Mouse (Mus musculus) kidney, postnatal 10 days (tissue): ENCODE data around the gene Samd4.

Experiments used
- DNase-seq: peaks from one replicate; pipeline ENCODE4 v3.0.0; 2021; ENCODE audit warnings: mixed read lengths

Samd4 gene

DNA sequence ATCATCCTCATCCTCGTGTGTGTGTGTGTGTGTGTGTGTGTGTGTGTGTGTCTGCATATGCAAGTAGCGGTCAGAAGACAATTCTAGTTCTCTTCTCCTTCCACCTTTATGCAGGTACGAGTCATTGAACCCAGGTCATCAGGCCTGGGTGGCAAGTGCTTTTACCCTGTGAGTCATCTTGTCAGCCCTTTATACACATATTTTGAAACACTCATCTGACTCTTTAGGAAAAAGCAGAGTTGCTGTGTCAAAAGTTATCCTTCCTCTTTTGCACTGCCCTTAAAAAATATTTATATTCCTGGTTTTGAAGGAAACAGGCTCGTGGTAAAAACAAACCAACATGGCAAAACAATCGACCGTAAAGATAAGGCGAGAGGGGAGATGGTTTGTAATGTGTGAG, 29.8 kb downstream of the Samd4 start:
- DNase-seq, result no peak

DNA sequence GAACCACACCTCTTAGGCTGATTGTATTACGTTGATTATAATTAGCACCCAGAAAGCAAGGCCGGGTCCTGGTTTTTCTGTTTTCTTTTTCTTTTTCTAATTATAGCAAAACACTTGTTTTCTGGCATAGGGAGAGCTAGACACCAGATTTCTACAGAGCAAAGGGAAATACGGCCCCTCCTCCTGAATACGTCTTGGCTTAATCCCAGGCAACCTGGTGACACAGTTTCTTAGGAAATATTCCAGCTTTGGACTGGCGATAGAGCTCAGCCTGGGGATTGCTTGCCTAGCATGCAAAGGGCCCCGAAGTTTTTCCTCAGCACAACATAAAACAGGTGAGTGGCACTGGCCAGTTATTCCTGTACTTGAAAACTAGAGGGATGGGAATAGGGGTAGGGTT, 31.7 kb downstream of the Samd4 start:
- peak; percentile 23 for DNase-seq

DNA sequence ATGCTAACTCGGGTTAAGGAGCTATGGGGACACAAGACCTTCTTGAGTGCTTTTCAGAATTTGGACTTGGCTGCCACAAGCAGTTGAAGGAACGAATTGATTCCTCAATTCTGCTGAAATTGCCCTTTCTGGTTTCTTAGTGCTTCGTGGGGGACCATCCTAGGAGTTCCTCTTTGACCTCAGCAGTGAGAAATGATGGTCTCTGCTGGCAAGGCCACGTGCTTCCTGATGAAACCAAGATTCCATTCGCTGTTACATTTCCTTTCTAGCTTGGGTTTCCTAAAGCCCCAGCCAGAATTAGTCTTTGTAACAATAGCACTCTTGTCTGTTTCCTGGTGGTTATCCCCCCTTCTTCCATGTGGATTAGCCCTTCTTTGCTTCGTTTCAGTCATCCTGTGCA, 32.9 kb downstream of the Samd4 start:
- peak; percentile 24 for DNase-seq

- DNase-seq, result no peak
These were observed 33.9 kb downstream of the Samd4 start for GRCm38 (mm10) chr14:46916581-46916980.

DNA sequence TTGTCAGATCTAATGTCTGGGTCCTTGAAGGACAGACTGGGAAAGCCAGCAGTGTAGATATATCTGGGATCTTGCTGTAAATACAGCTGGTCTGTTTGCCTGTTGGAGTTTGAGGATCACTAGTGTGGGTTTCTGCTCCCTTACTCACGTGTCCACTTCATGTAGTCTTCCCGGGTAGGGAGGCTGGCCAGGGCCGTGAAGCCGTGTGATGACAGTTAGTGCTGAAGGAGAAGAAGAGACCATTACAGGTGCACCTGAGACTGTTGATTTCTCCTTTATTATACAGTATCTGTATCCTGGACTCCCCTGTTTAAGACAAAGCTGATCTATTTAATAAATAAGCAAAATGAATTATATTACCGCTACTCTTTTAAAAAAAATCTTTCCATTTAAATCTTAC, 34.5 kb downstream of the Samd4 start:
- DNase-seq, result no peak

GRCm38 (mm10) chr14:46917581-46917980, 34.9 kb downstream of the Samd4 start:
- DNase-seq, result no peak

- DNase-seq, result no peak
These were observed 37.8 kb downstream of the Samd4 start for GRCm38 (mm10) chr14:46920496-46920895.

GRCm38 (mm10) chr14:46921178-46921975, 38.7 kb downstream of the Samd4 start:
- no peak for DNase-seq

- DNase-seq, result peak; percentile 67
These were observed 41.3 kb downstream of the Samd4 start for GRCm38 (mm10) chr14:46923931-46924330.

- no peak for DNase-seq
These were observed 41.8 kb downstream of the Samd4 start for GRCm38 (mm10) chr14:46924422-46924821.

- DNase-seq, result no peak
These were observed 45.9 kb downstream of the Samd4 start for GRCm38 (mm10) chr14:46928556-46928955.

GRCm38 (mm10) chr14:46932121-46932520, 49.5 kb downstream of the Samd4 start:
- no peak for DNase-seq

- peak; percentile 72 for DNase-seq
These were observed 50.1 kb downstream of the Samd4 start for GRCm38 (mm10) chr14:46932708-46933107.

DNA sequence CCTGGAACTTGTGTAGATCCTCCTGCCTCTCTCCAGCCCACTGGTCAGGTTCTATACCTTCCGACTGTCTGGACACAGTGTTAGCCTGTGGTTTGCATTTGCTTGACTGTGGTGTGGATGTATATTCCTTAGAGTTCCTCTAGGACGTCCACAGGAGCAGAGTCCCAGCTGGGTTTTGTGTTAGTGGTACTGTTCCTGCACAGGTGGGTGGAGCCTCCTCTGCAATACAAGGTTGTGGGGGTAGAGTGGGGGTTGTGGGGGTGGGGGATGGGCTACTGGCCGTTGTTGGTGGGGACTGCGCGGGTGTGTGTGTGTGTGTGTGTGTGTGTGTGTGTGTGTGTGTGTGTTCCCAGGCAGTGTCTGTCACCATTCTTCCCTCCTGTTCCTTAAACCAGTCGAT, 58.4 kb downstream of the Samd4 start:
- no peak for DNase-seq

- DNase-seq, result peak; percentile 77
These were observed 59.5 kb downstream of the Samd4 start for GRCm38 (mm10) chr14:46941896-46942812.

DNA sequence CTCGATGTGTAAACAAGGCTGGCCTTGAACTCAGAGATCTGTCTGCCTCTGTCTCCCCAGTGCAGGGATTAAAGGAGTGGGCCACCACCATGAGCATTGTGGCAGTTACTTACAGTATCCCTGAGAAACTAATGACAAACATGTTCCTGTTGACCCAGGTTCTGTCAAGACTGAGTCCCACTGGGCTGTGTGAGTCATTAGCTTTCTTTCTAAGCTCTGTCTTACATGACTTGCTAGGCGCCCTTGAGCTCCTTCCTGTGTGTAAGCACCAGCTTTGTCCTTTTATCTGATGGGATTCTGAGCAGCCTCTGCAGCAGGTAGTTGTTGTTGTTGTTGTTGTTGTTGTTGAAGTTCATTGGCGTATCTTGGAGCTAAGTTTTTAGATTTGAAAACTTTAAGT, 61.8 kb downstream of the Samd4 start:
- DNase-seq, result no peak

GRCm38 (mm10) chr14:46945903-46946490, 63.3 kb downstream of the Samd4 start:
- no peak for DNase-seq

GRCm38 (mm10) chr14:46947644-46948043, 65.0 kb downstream of the Samd4 start:
- DNase-seq, result no peak

DNA sequence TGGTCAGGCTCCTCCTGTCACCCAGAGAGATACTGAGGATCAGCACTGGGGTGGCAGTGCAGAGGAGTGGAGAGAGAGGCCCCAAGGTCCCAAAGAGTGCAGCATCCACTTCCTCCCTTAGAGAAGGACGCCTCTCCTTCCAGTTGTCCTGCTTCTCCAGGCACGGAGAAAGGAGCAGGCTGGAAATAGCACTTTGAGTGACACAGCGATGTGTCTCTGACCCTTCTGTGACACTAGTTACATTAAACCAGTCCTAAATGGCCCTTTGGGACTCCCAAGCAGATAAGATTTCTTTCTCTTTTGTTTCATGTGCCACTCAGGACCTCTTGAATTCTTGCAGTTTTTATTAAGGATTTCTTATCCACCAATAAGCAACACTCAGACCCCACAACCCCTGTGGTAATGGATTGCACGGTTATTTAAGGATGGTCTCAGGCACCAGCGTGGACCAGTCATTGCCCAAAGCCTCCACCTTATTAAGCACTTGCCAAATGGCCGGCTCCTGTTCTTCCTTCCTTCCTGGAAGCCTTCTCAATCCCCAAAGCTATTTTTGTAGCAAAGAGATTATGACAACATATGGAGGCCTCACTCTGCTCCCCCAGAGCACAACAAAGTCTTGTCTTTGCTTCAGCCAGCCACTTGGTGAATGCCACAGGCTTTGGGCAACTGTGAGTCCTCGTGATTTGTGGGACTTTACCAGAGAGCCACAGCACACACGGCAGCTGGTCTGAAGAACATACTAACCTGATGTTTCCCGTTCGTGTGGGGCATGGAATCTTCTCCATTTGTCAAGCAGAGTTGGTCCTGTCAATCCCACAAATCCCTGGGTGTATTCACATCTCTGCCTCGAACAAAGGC, 68.1 kb downstream of the Samd4 start:
- DNase-seq, result no peak

DNA sequence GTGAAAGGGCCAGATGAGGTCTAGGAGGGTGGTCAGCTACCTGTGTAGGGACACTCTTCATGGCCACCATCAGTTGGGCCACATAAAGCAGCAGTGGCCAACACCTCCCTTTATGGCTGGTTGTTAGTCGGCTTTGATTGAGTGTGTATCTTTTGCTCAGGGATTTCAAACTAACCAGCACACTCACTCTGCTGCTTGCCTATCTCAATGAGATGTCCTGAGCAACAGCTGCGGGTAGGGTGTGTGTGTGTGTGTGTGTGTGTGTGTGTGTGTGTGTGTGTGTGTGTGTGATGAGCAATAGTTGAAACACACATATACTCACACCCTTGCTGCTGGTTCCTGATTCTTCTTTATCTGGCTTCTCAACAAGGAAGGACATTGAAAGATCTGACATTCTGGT, 69.6 kb downstream of the Samd4 start:
- DNase-seq, result no peak

- DNase-seq, result no peak
These were observed 72.5 kb downstream of the Samd4 start for GRCm38 (mm10) chr14:46955109-46955508.

- peak; percentile 44 for DNase-seq
These were observed 73.0 kb downstream of the Samd4 start for GRCm38 (mm10) chr14:46955574-46956043.
